Mouse (Mus musculus) G1E (cell line): ENCODE results near the gene Dstn.

Experiments
- CTCF ChIP-seq: IDR thresholded peaks from 2 replicates; pipeline ENCODE4 v1.5.1; 2012; ENCODE audit warnings: low read depth, low read length, inconsistent platforms, mixed read lengths
- GATA1 ChIP-seq: IDR thresholded peaks from 2 replicates; pipeline ENCODE4 v1.6.1; 2012; ENCODE audit warnings: borderline replicate concordance, low read length, inconsistent platforms, mixed read lengths
- GATA2 ChIP-seq: IDR thresholded peaks from 2 replicates; pipeline ENCODE4 v1.6.1; 2012; ENCODE audit warnings: low read depth, low read length, inconsistent platforms, borderline replicate concordance

GRCm38 (mm10) chr2:143946399-143946798, 31.3 kb downstream of the Dstn start:
- TF ChIP-seq CTCF = no peak
- no peak for TF ChIP-seq GATA2
- no peak for TF ChIP-seq GATA1
